8 mouse cellular contexts compared by ENCODE assay signal in genomic region chr10:82777886-82778285, GRCm38 (mm10). TPM values are rescaled to one million over a fixed set of nuclear protein-coding genes. Genes with fewer than 3 reads are reported as not detected.
DNase-seq lines count a peak whose midpoint lies in the region; ATAC-seq and TF ChIP-seq lines count a peak whose summit lies in the region.

No protein-coding gene starts in this region.

- peak; percentile 58; the same call in 1 of the 2 replicates for ATAC-seq in cerebellum, adult (ENCODE audit: insufficient number of reproducible peaks, low FRiP score, low TSS enrichment)
- ATAC-seq in midbrain, embryonic 11.5 days (ENCODE audit: low FRiP score) = 0 out of 2 replicates have a peak, but pooled peaks have one; percentile 24
- ATAC-seq in midbrain, embryonic 15.5 days (replicated peaks) = no peak
- no peak for ATAC-seq in limb, embryonic 11.5 days (ENCODE audit: insufficient number of reproducible peaks, low FRiP score, low TSS enrichment, low read depth)

- H3K4me1 ChIP-seq in midbrain, embryonic 11.5 days (ENCODE audit: control insufficient read depth, insufficient read depth, low read length) = no peaks in the 10 kb centered on the region
- H3K4me1 ChIP-seq in midbrain, embryonic 15.5 days = 0 out of 2 replicates have a peak, but pooled peaks cover 4% of the 10 kb centered on the region
- peaks cover 4% of the 10 kb centered on the region; the same call in 1 of the 2 replicates for H3K4me1 ChIP-seq in limb, embryonic 11.5 days (ENCODE audit: control insufficient read depth, insufficient read depth, low read length)

- no peak overlapping the region for H3K4me2 ChIP-seq in midbrain, embryonic 11.5 days
- H3K4me2 ChIP-seq in midbrain, embryonic 15.5 days = no peak overlapping the region
- H3K4me2 ChIP-seq in limb, embryonic 11.5 days (ENCODE audit: low read depth, severe bottlenecking) = no peak overlapping the region

- intact Hi-C loops in left cerebral cortex, postnatal 14 days (cut with DNase I) = no loop called here

- no peak overlapping the region for H3K4me3 ChIP-seq in midbrain, embryonic 11.5 days (ENCODE audit: low read depth, low read length)
- H3K4me3 ChIP-seq in midbrain, embryonic 15.5 days = no peak overlapping the region
- H3K4me3 ChIP-seq in limb, embryonic 11.5 days (ENCODE audit: low read depth, low read length) = no peak overlapping the region
- H3K4me3 ChIP-seq in layer of hippocampus, adult 2 months = no peak overlapping the region

- H3K9ac ChIP-seq in midbrain, embryonic 11.5 days (ENCODE audit: low read length) = no peak overlapping the region
- H3K9ac ChIP-seq in midbrain, embryonic 15.5 days = no peak overlapping the region
- H3K9ac ChIP-seq in limb, embryonic 11.5 days (ENCODE audit: low read length) = 0 out of 2 replicates have a peak overlapping the region, but pooled peaks have one; percentile 18

- H3K27me3 ChIP-seq in midbrain, embryonic 11.5 days (ENCODE audit: control insufficient read depth, insufficient read depth, low read length) = no peaks in the 10 kb centered on the region
- no peaks in the 10 kb centered on the region for H3K27me3 ChIP-seq in midbrain, embryonic 15.5 days (replicated peaks)
- no peaks in the 10 kb centered on the region for H3K27me3 ChIP-seq in limb, embryonic 11.5 days (ENCODE audit: control insufficient read depth, insufficient read depth, low read length)

- WGBS in midbrain, embryonic 11.5 days = 33% methylated on average over 13 of the region's 13 CpGs
- WGBS in midbrain, embryonic 15.5 days = 37% methylated on average over 13 of the region's 13 CpGs
- WGBS in limb, embryonic 11.5 days = 28% methylated on average over 13 of the region's 13 CpGs

- no peak for TF ChIP-seq CTCF in layer of hippocampus, adult 2 months (conservative IDR thresholded peaks at IDR 0.05)

- no peaks in the 10 kb centered on the region for H3K36me3 ChIP-seq in midbrain, embryonic 11.5 days (ENCODE audit: control insufficient read depth, insufficient read depth, low read length)
- H3K36me3 ChIP-seq in midbrain, embryonic 15.5 days (replicated peaks) = no peaks in the 10 kb centered on the region
- no peaks in the 10 kb centered on the region for H3K36me3 ChIP-seq in limb, embryonic 11.5 days (ENCODE audit: control insufficient read depth, insufficient read depth, low read length)

- H3K27ac ChIP-seq in midbrain, embryonic 11.5 days (ENCODE audit: low read depth, low read length) = no peak overlapping the region
- no peak overlapping the region for H3K27ac ChIP-seq in midbrain, embryonic 15.5 days
- H3K27ac ChIP-seq in limb, embryonic 11.5 days (replicated peaks; ENCODE audit: low read depth, low read length) = no peak overlapping the region
- H3K27ac ChIP-seq in layer of hippocampus, adult 2 months = no peak overlapping the region

- H3K9me3 ChIP-seq in midbrain, embryonic 11.5 days (ENCODE audit: control insufficient read depth, low read length) = no peaks in the 10 kb centered on the region
- H3K9me3 ChIP-seq in midbrain, embryonic 15.5 days = no peaks in the 10 kb centered on the region
- no peaks in the 10 kb centered on the region for H3K9me3 ChIP-seq in limb, embryonic 11.5 days (ENCODE audit: control insufficient read depth, low read length)

- no peak for DNase-seq in cerebellum, adult 11 months
- peak; percentile 81 for DNase-seq in midbrain, embryonic 11.5 days (ENCODE audit: low spot score, missing footprints)
- DNase-seq in limb, embryonic 11.5 days (ENCODE audit: low spot score) = peak; percentile 42
- DNase-seq in thymus, postnatal 36 days = peak; percentile 42
- no peak for DNase-seq in left cerebral cortex, postnatal 14 days (ENCODE audit: low spot score in 2 of 2)
- DNase-seq in layer of hippocampus, adult 2 months (ENCODE audit: low spot score in 2 of 2) = no peak

RNA-seq across cellular contexts. Expression of gene Nfyb, which starts 13.9 kb away (rescaled TPM):
- 79.0 and 85.4 TPM in 2 replicates for polyA plus RNA-seq in midbrain, embryonic 11.5 days (2014; fragmentation: Nextera tagmentation; extraction: Ambion mirVana)
- polyA plus RNA-seq in midbrain, embryonic 15.5 days (2015; fragmentation: Nextera tagmentation; extraction: Ambion mirVana) = 46.4 and 47.1 TPM in 2 replicates
- 74.4 and 84.4 TPM in 2 replicates for polyA plus RNA-seq in limb, embryonic 11.5 days (2014; fragmentation: Nextera tagmentation; extraction: Ambion mirVana)
- 10 to 100 TPM; 61.6 to 70.6 TPM for total RNA-seq in left cerebral cortex, postnatal 14 days (2021)
- 10 to 100 TPM; 67.7 to 67.8 TPM for total RNA-seq in layer of hippocampus, adult 2 months (2021)

RNA-seq across cellular contexts. Expression of gene Txnrd1, which starts 55.9 kb away (rescaled TPM):
- polyA plus RNA-seq in midbrain, embryonic 11.5 days (2014; fragmentation: Nextera tagmentation; extraction: Ambion mirVana) = 189 and 195 TPM in 2 replicates
- 113 and 120 TPM in 2 replicates for polyA plus RNA-seq in midbrain, embryonic 15.5 days (2015; fragmentation: Nextera tagmentation; extraction: Ambion mirVana)
- polyA plus RNA-seq in limb, embryonic 11.5 days (2014; fragmentation: Nextera tagmentation; extraction: Ambion mirVana) = 170 and 176 TPM in 2 replicates
- 10 to 100 TPM; 45.6 to 48.6 TPM for total RNA-seq in left cerebral cortex, postnatal 14 days (2021)
- 10 to 100 TPM; 53.1 to 54.0 TPM for total RNA-seq in layer of hippocampus, adult 2 months (2021)

Comparison
In these comparisons a context has a peak if more than half of its experiments do, and no peak if none do; other contexts are left out.
1. ATAC-seq: peak in cerebellum, adult (single experiment) and midbrain, embryonic 11.5 days (single experiment); none in midbrain, embryonic 15.5 days (single experiment) and limb, embryonic 11.5 days (single experiment).
2. DNase-seq: peak in midbrain, embryonic 11.5 days (single experiment), limb, embryonic 11.5 days (single experiment) and thymus, postnatal 36 days (2 of 2); none in cerebellum, adult 11 months (single experiment), left cerebral cortex, postnatal 14 days (0 of 2) and layer of hippocampus, adult 2 months (0 of 2).